Mouse (Mus musculus) neural tube, embryonic 10.5 days (tissue): ENCODE data around the gene Adam26a.
"Not testable (repeated sequence)": the region's sequence is repeated elsewhere in the genome, so short reads cannot be mapped to it uniquely, and the experiment has no call there.

Source experiments
- DNase-seq: peaks from one replicate; pipeline ENCODE4 v3.0.0-alpha.2; 2017; ENCODE audit warnings: low spot score; ENCODE audit errors: extremely low spot score

The Adam26a gene

DNA sequence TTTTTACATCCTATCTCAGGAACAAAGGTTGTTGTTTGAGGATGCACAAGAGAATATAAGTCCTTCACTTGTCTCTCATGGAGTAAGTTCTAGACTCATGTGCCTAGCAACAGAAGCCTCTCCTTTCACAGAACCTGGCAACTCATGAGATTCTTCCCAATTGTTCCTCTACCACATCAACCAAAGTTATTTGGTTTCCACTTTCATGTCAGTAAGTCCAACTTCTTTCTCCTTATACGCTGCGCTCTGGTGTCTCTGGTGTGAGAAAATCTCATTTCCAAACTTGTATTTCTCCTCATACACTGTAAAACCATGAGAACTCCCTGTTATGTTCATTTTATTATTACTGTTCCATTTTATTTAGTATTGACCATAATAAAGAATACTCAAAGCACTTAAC, at the start of gene Adam26a:
Gene Adam26a, minus strand, starts transcription at position 101 of the 400 bp plus-strand sequence.
- DNase-seq: not testable (repeated sequence)

DNA sequence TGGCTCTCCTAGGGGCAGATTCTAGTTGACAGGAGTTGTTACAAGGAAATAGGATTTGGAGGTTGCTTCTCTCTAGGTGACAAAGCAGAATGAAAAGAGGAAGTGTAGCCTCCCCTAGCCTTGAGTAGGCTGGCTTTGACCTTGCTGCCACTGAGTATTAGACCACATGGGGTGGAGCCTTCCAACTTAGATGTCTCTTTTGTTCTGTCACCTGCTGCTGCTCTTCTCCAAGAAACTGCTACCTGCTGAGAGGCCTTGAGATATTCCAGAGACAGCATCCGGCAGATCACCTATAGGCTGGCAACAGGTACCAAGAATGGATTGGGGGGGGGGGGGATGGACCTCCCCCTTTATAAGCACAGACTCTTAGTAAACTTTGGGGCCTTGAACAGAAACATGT, 39.5 kb upstream of the Adam26a start:
- DNase-seq: no peak

DNA sequence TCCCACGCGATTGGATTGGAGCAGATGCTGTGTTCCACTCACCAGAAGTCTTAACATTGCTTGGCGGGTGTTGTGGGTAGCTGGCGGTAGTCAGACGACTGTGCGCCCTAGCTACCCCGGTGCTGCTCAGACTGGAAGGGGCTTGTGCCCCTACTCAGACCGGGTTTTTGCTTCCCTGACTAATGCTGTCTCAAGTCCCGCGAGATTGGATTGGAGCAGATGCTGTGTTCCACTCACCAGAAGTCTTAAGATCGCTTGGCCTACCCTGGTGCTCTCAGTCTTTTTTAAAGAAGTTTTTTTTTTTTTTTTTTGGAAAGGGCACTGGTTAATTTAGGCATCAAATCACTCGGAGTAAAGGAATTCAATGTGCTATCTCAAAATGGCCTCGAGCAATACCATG, 27.1 kb upstream of the Adam26a start:
- DNase-seq: not testable (repeated sequence)

DNA sequence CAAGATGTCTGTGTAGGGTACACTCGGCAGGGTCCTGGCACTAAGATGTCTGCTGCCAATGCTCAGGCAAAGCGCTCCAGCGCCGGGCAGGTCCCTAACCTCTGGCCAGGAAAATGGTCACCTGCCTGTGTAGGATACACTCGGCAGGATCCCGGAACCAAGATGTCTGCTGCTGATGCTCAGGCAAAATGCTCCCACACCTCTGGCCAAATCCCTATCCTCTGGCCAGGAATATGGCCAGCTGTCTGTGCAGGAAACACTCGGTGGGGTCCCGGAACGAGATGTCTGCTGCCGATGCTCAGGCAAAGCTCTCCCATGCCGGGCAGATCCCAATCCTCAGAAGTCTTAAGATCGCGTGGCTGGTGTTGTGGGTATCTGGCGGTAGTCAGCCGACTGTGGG, 26.7 kb upstream of the Adam26a start:
- not testable (repeated sequence) for DNase-seq

DNA sequence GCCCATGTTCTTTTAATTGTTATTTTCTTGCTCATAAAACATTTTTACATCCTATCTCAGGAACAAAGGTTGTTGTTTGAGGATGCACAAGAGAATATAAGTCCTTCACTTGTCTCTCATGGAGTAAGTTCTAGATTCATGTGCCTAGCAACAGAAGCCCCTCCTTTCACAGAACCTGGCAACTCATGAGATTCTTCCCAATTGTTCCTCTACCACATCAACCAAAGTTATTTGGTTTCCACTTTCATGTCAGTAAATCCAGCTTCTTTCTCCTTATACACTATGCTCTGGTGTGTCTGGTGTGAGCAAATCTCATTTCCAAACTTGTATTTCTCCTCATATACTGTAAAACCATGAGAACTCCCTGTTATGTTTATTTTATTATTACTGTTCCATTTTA, 48.5 kb downstream of the Adam26a start, which contains the start of gene Adam26b:
Gene Adam26b, minus strand, starts transcription at position 101 of the 400 bp plus-strand sequence.
- not testable (repeated sequence) for DNase-seq
